In the genomic region with DNA sequence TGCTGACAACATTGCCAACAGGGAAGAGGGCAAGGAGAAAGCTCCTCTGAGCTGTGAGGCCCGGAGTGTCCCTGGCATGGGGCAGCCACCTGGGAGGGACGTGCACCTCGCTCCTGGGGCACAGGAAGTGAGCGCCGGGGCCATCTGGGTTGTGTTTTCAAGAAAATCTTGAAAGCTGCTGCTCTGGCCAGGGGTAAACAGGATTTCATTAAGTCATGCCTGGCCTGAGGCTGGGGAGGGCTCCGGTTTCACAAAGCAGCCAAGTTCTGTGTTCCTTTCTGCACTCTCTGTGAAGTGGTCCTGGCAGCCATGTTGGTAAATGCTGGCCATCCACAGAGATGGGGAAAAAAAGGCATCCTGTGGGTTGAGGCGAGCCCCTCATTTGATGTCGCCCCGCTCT, we compare ENCODE assay signal across 15 mouse cellular contexts.
DNase-seq lines count a peak whose midpoint lies in the region; ATAC-seq and TF ChIP-seq lines count a peak whose summit lies in the region.
"Had no signal": no experiment of that assay in that cellular context is flagged by ENCODE, and none has a peak within 500 bp of the region (broad histone marks: within the 10 kb centered on the region; RNA-seq: fewer than 3 reads in every experiment).

No protein-coding gene starts in this region.

- no peaks in the 10 kb centered on the region for H3K9me3 ChIP-seq in intestine, embryonic 15.5 days
- no peaks in the 10 kb centered on the region for H3K9me3 ChIP-seq in intestine, postnatal 0 days (ENCODE audit: control insufficient read depth)
- no peaks in the 10 kb centered on the region for H3K9me3 ChIP-seq in heart, embryonic 12.5 days (replicated peaks)
- H3K9me3 ChIP-seq in limb, embryonic 14.5 days (ENCODE audit: control insufficient read depth, low read length): no peaks in the 10 kb centered on the region
- H3K9me3 ChIP-seq: hindbrain, embryonic 12.5 days; liver, embryonic 12.5 days had no signal

- H3K27ac ChIP-seq in intestine, embryonic 15.5 days: 0 out of 2 replicates have a peak overlapping the region, but pooled peaks have one; percentile 22
- H3K27ac ChIP-seq in intestine, postnatal 0 days (ENCODE audit: low read depth, low read length): no peak overlapping the region
- 0 out of 2 replicates have a peak overlapping the region, but pooled peaks have one; percentile 9 for H3K27ac ChIP-seq in heart, embryonic 12.5 days (ENCODE audit: poor library complexity, severe bottlenecking)
- H3K27ac ChIP-seq in limb, embryonic 14.5 days (replicated peaks; ENCODE audit: low read depth, low read length): peak overlapping the region; percentile 69
- H3K27ac ChIP-seq: hindbrain, embryonic 12.5 days; liver, embryonic 12.5 days had no signal

- no peaks in the 10 kb centered on the region for H3K36me3 ChIP-seq in intestine, embryonic 15.5 days
- H3K36me3 ChIP-seq in intestine, postnatal 0 days (ENCODE audit: control insufficient read depth, insufficient read depth): no peaks in the 10 kb centered on the region
- no peaks in the 10 kb centered on the region for H3K36me3 ChIP-seq in heart, embryonic 12.5 days
- no peaks in the 10 kb centered on the region for H3K36me3 ChIP-seq in limb, embryonic 14.5 days (ENCODE audit: control insufficient read depth, insufficient read depth, low read length)
- H3K36me3 ChIP-seq: hindbrain, embryonic 12.5 days; liver, embryonic 12.5 days had no signal

- no peak for TF ChIP-seq CTCF in intestine, postnatal 0 days (IDR thresholded peaks at IDR 0.05; ENCODE audit: low read depth)

- H3K4me3 ChIP-seq in intestine, embryonic 15.5 days (replicated peaks): no peak overlapping the region
- H3K4me3 ChIP-seq in intestine, postnatal 0 days (ENCODE audit: low read depth, low read length): no peak overlapping the region
- no peak overlapping the region for H3K4me3 ChIP-seq in heart, embryonic 12.5 days
- H3K4me3 ChIP-seq in limb, embryonic 14.5 days (replicated peaks; ENCODE audit: low read length): no peak overlapping the region
- H3K4me3 ChIP-seq: hindbrain, embryonic 12.5 days; liver, embryonic 12.5 days had no signal

- DNase-seq in adrenal gland, postnatal 14 days: peak; percentile 24
- no peak for DNase-seq in adrenal gland, postnatal 10 days
- no peak for DNase-seq in limb, embryonic 14.5 days (ENCODE audit: low spot score)
- no peak for DNase-seq in urinary bladder, postnatal 10 days (ENCODE audit: low spot score)
- DNase-seq in frontal cortex, postnatal 36 days (ENCODE audit: low spot score in 2 of 2): no peak
- DNase-seq: cerebellum, adult 11-12 months; kidney, adult 2 months had no signal

- no peak for ATAC-seq in intestine, embryonic 15.5 days
- no peak for ATAC-seq in intestine, postnatal 0 days
- ATAC-seq in heart, embryonic 12.5 days (ENCODE audit: insufficient number of reproducible peaks, low FRiP score): 0 out of 2 replicates have a peak, but pooled peaks have one; percentile 33
- ATAC-seq in limb, embryonic 14.5 days (ENCODE audit: low FRiP score, low read depth): peak; percentile 53; the same call in 1 of the 2 replicates
- ATAC-seq: forebrain, embryonic 16.5 days; liver, embryonic 12.5 days; lung, postnatal 0 days; Patski had no signal

- no peak for TF ChIP-seq POLR2A in limb, embryonic 14.5 days (IDR thresholded peaks at IDR 0.05; ENCODE audit: borderline replicate concordance, extremely low read depth, insufficient read depth, insufficient read length)

- H3K4me2 ChIP-seq in intestine, embryonic 15.5 days (replicated peaks): no peak overlapping the region
- no peak overlapping the region for H3K4me2 ChIP-seq in intestine, postnatal 0 days (replicated peaks; ENCODE audit: low read depth)
- no peak overlapping the region for H3K4me2 ChIP-seq in heart, embryonic 12.5 days
- no peak overlapping the region for H3K4me2 ChIP-seq in limb, embryonic 14.5 days (replicated peaks; ENCODE audit: low read depth, low read length, severe bottlenecking)
- H3K4me2 ChIP-seq: hindbrain, embryonic 12.5 days; liver, embryonic 12.5 days had no signal

- H3K9ac ChIP-seq in intestine, embryonic 15.5 days: no peak overlapping the region
- no peak overlapping the region for H3K9ac ChIP-seq in intestine, postnatal 0 days (ENCODE audit: low read depth, low read length)
- no peak overlapping the region for H3K9ac ChIP-seq in heart, embryonic 12.5 days
- no peak overlapping the region for H3K9ac ChIP-seq in limb, embryonic 14.5 days (ENCODE audit: low read depth, low read length, severe bottlenecking)
- H3K9ac ChIP-seq: hindbrain, embryonic 12.5 days; liver, embryonic 12.5 days had no signal

- H3K4me1 ChIP-seq in intestine, embryonic 15.5 days (replicated peaks): peaks cover 5% of the 10 kb centered on the region; the same call in 1 of the 2 replicates
- no peaks in the 10 kb centered on the region for H3K4me1 ChIP-seq in intestine, postnatal 0 days (replicated peaks; ENCODE audit: control insufficient read depth, insufficient read depth, low read length)
- peaks cover 10% of the 10 kb centered on the region; the same call in 1 of the 2 replicates for H3K4me1 ChIP-seq in heart, embryonic 12.5 days (replicated peaks)
- H3K4me1 ChIP-seq in limb, embryonic 14.5 days (ENCODE audit: control insufficient read depth, insufficient read depth, low read length): peaks cover 21% of the 10 kb centered on the region
- H3K4me1 ChIP-seq: liver, embryonic 12.5 days had no signal

- WGBS in intestine, embryonic 15.5 days: 63% methylated on average over 9 of the region's 9 CpGs
- WGBS in intestine, postnatal 0 days: 70% methylated on average over 9 of the region's 9 CpGs
- 66% methylated on average over 9 of the region's 9 CpGs for WGBS in heart, embryonic 12.5 days
- 19% methylated on average over 9 of the region's 9 CpGs for WGBS in limb, embryonic 14.5 days

- no peaks in the 10 kb centered on the region for H3K27me3 ChIP-seq in intestine, embryonic 15.5 days (replicated peaks)
- no peaks in the 10 kb centered on the region for H3K27me3 ChIP-seq in intestine, postnatal 0 days (replicated peaks; ENCODE audit: control insufficient read depth, insufficient read depth, low read length)
- H3K27me3 ChIP-seq in heart, embryonic 12.5 days (replicated peaks): no peaks in the 10 kb centered on the region
- H3K27me3 ChIP-seq in limb, embryonic 14.5 days (ENCODE audit: control insufficient read depth, insufficient read depth, low read length): no peaks in the 10 kb centered on the region
- H3K27me3 ChIP-seq: liver, embryonic 12.5 days had no signal

Comparison
In these comparisons a context has a peak if more than half of its experiments do, and no peak if none do; other contexts are left out.
1. ATAC-seq: peak in heart, embryonic 12.5 days (single experiment) and limb, embryonic 14.5 days (single experiment); none in intestine, embryonic 15.5 days (single experiment) and intestine, postnatal 0 days (single experiment).